Mouse (Mus musculus): ENCODE data around the gene 4930438A08Rik. TPM values are rescaled to one million over a fixed set of nuclear protein-coding genes. Genes with fewer than 3 reads are reported as not detected.
A peak's percentile ranks its signal among the peaks of the same experiment; 100 is the strongest.

Gene 4930438A08Rik
- polyA plus RNA-seq, 1 experiment from 2014 or later, result 0.40 TPM

- Histone ChIP-seq H3K4me3 (replicated peaks) (peak overlapping the region; percentile 59), H3K4me1 (peaks cover 10% of the 10 kb centered on the region; the same call in 1 of the 2 replicates), H3K27ac (peak overlapping the region; percentile 87), H3K36me3 (no peaks in the 10 kb centered on the region), H3K27me3 (replicated peaks) (no peaks in the 10 kb centered on the region), H3K9ac (peak overlapping the region; percentile 53), H3K4me2 (peak overlapping the region; percentile 91), H3K9me3 (no peaks in the 10 kb centered on the region)
- under 1% methylated on average over 42 of the region's 42 CpGs for WGBS
- ATAC-seq (ENCODE audit: insufficient read depth, low FRiP score, low read depth), result peak; percentile 79
Measured at GRCm38 (mm10) chr11:58307411-58308080, 32.9 kb downstream of the 4930438A08Rik start.

- Histone ChIP-seq H3K27me3 (replicated peaks) (no peaks in the 10 kb centered on the region), H3K9ac (no peak overlapping the region), H3K9me3 (no peaks in the 10 kb centered on the region), H3K27ac (no peak overlapping the region), H3K36me3 (no peaks in the 10 kb centered on the region), H3K4me3 (replicated peaks) (no peak overlapping the region), H3K4me1 (peaks cover 7% of the 10 kb centered on the region; the same call in 1 of the 2 replicates), H3K4me2 (no peak overlapping the region)
- ATAC-seq (ENCODE audit: insufficient read depth, low FRiP score, low read depth), result no peak
- 92% methylated on average over 9 of the region's 9 CpGs for WGBS
Measured at GRCm38 (mm10) chr11:58308661-58309060, 34.1 kb downstream of the 4930438A08Rik start.

- Histone ChIP-seq H3K27ac (no peak overlapping the region), H3K4me2 (no peak overlapping the region), H3K27me3 (replicated peaks) (no peaks in the 10 kb centered on the region), H3K36me3 (peaks cover 32% of the 10 kb centered on the region; the same call in 1 of the 2 replicates), H3K9ac (no peak overlapping the region), H3K4me3 (replicated peaks) (no peak overlapping the region), H3K4me1 (no peaks in the 10 kb centered on the region), H3K9me3 (no peaks in the 10 kb centered on the region)
- ATAC-seq (ENCODE audit: insufficient read depth, low FRiP score, low read depth), result no peak
- 84% methylated on average over 6 of the region's 6 CpGs for WGBS
Measured at GRCm38 (mm10) chr11:58314069-58314468, 39.5 kb downstream of the 4930438A08Rik start.

- Histone ChIP-seq H3K9me3 (no peaks in the 10 kb centered on the region), H3K4me3 (replicated peaks) (no peak overlapping the region), H3K27me3 (replicated peaks) (no peaks in the 10 kb centered on the region), H3K9ac (no peak overlapping the region), H3K4me1 (no peaks in the 10 kb centered on the region), H3K4me2 (no peak overlapping the region), H3K36me3 (peaks cover 32% of the 10 kb centered on the region; the same call in 1 of the 2 replicates), H3K27ac (no peak overlapping the region)
- 90% methylated on average over 5 of the region's 5 CpGs for WGBS
- no peak for ATAC-seq (ENCODE audit: insufficient read depth, low FRiP score, low read depth)
Measured at GRCm38 (mm10) chr11:58315536-58316168, 41.1 kb downstream of the 4930438A08Rik start.

GRCm38 (mm10) chr11:58316344-58316743 lies 41.7 kb downstream of the 4930438A08Rik start:
- H3K27ac ChIP-seq, result no peak overlapping the region
- H3K4me2 ChIP-seq, result no peak overlapping the region
- ATAC-seq (ENCODE audit: insufficient read depth, low FRiP score, low read depth), result no peak
- no peak overlapping the region for H3K9ac ChIP-seq
- H3K4me1 ChIP-seq, result no peaks in the 10 kb centered on the region
- H3K4me3 ChIP-seq (replicated peaks), result no peak overlapping the region
- 83% methylated on average over 17 of the region's 17 CpGs for WGBS
- no peaks in the 10 kb centered on the region for H3K27me3 ChIP-seq (replicated peaks)
- peaks cover 32% of the 10 kb centered on the region; the same call in 1 of the 2 replicates for H3K36me3 ChIP-seq
- H3K9me3 ChIP-seq, result no peaks in the 10 kb centered on the region

GRCm38 (mm10) chr11:58316768-58317390 lies 42.3 kb downstream of the 4930438A08Rik start:
- H3K9ac ChIP-seq, result no peak overlapping the region
- no peak for ATAC-seq (ENCODE audit: insufficient read depth, low FRiP score, low read depth)
- H3K36me3 ChIP-seq, result peaks cover 32% of the 10 kb centered on the region; the same call in 1 of the 2 replicates
- no peak overlapping the region for H3K27ac ChIP-seq
- H3K4me1 ChIP-seq, result 0 out of 2 replicates have a peak, but pooled peaks cover 3% of the 10 kb centered on the region
- no peak overlapping the region for H3K4me3 ChIP-seq (replicated peaks)
- 77% methylated on average over 28 of the region's 28 CpGs for WGBS
- no peaks in the 10 kb centered on the region for H3K27me3 ChIP-seq (replicated peaks)
- H3K4me2 ChIP-seq, result no peak overlapping the region
- no peaks in the 10 kb centered on the region for H3K9me3 ChIP-seq

GRCm38 (mm10) chr11:58322824-58323569 lies 48.4 kb downstream of the 4930438A08Rik start:
- peak overlapping the region; percentile 79 for H3K4me3 ChIP-seq (replicated peaks)
- peak overlapping the region; percentile 96 for H3K27ac ChIP-seq
- peak overlapping the region; percentile 78 for H3K9ac ChIP-seq
- no peaks in the 10 kb centered on the region for H3K27me3 ChIP-seq (replicated peaks)
- H3K36me3 ChIP-seq, result peaks cover 21% of the 10 kb centered on the region
- H3K4me1 ChIP-seq, result peaks cover 7% of the 10 kb centered on the region; the same call in 1 of the 2 replicates
- peak; percentile 100 for ATAC-seq (ENCODE audit: insufficient read depth, low FRiP score, low read depth)
- H3K4me2 ChIP-seq, result peak overlapping the region; percentile 78
- no peaks in the 10 kb centered on the region for H3K9me3 ChIP-seq
- under 1% methylated on average over 63 of the region's 63 CpGs for WGBS

- WGBS, result 7% methylated on average over 24 of the region's 24 CpGs
- H3K27ac ChIP-seq, result peak overlapping the region; percentile 72
- H3K4me3 ChIP-seq (replicated peaks), result peak overlapping the region; percentile 79
- peaks cover 14% of the 10 kb centered on the region for H3K36me3 ChIP-seq
- peak overlapping the region; percentile 78 for H3K4me2 ChIP-seq
- ATAC-seq (ENCODE audit: insufficient read depth, low FRiP score, low read depth), result no peak
- no peaks in the 10 kb centered on the region for H3K9me3 ChIP-seq
- H3K9ac ChIP-seq, result peak overlapping the region; percentile 21; the same call in 1 of the 2 replicates
- H3K27me3 ChIP-seq (replicated peaks), result no peaks in the 10 kb centered on the region
- H3K4me1 ChIP-seq, result peaks cover 7% of the 10 kb centered on the region; the same call in 1 of the 2 replicates
Measured at GRCm38 (mm10) chr11:58323570-58324340, 49.2 kb downstream of the 4930438A08Rik start.

- no peak overlapping the region for H3K9ac ChIP-seq
- no peaks in the 10 kb centered on the region for H3K27me3 ChIP-seq (replicated peaks)
- no peak overlapping the region for H3K4me2 ChIP-seq
- peaks cover 12% of the 10 kb centered on the region; the same call in 1 of the 2 replicates for H3K4me1 ChIP-seq
- H3K4me3 ChIP-seq (replicated peaks), result no peak overlapping the region
- ATAC-seq (ENCODE audit: insufficient read depth, low FRiP score, low read depth), result no peak
- WGBS, result 79% methylated on average over 3 of the region's 3 CpGs
- no peaks in the 10 kb centered on the region for H3K9me3 ChIP-seq
- H3K36me3 ChIP-seq, result peaks cover 14% of the 10 kb centered on the region
- no peak overlapping the region for H3K27ac ChIP-seq
Measured at GRCm38 (mm10) chr11:58324614-58325229, 50.1 kb downstream of the 4930438A08Rik start.

GRCm38 (mm10) chr11:58326781-58327180 lies 52.2 kb downstream of the 4930438A08Rik start:
- Histone ChIP-seq H3K36me3 (peaks cover 14% of the 10 kb centered on the region), H3K4me3 (replicated peaks) (no peak overlapping the region), H3K4me1 (peaks cover 17% of the 10 kb centered on the region), H3K4me2 (no peak overlapping the region), H3K27me3 (replicated peaks) (no peaks in the 10 kb centered on the region), H3K9me3 (no peaks in the 10 kb centered on the region), H3K9ac (no peak overlapping the region), H3K27ac (no peak overlapping the region)
- ATAC-seq (ENCODE audit: insufficient read depth, low FRiP score, low read depth), result no peak
- WGBS, result 95% methylated on average over 3 of the region's 3 CpGs
